ENCODE assay signal across 11 mouse cellular contexts in genomic region chr11:5562625-5563268, GRCm38 (mm10). TPM values are rescaled to one million over a fixed set of nuclear protein-coding genes. Genes with fewer than 3 reads are reported as not detected.
A peak's percentile ranks its signal among the peaks of the same experiment; 100 is the strongest.
DNase-seq lines count a peak whose midpoint lies in the region; ATAC-seq and TF ChIP-seq lines count a peak whose summit lies in the region.
"Had no signal": no experiment of that assay in that cellular context is flagged by ENCODE, and none has a peak within 500 bp of the region (broad histone marks: within the 10 kb centered on the region; RNA-seq: fewer than 3 reads in every experiment).

No protein-coding gene starts in this region.

- no peaks in the 10 kb centered on the region for H3K9me3 ChIP-seq in hindbrain, embryonic 11.5 days (ENCODE audit: control insufficient read depth, low read length)
- no peaks in the 10 kb centered on the region for H3K9me3 ChIP-seq in neural tube, embryonic 13.5 days
- H3K9me3 ChIP-seq in limb, embryonic 10.5 days (replicated peaks), result no peaks in the 10 kb centered on the region
- H3K9me3 ChIP-seq: embryonic facial prominence, embryonic 15.5 days; hindbrain, embryonic 15.5 days had no signal

- H3K4me2 ChIP-seq in hindbrain, embryonic 11.5 days (replicated peaks; ENCODE audit: low read depth, low read length), result no peak overlapping the region
- no peak overlapping the region for H3K4me2 ChIP-seq in neural tube, embryonic 13.5 days
- H3K4me2 ChIP-seq: embryonic facial prominence, embryonic 15.5 days; hindbrain, embryonic 15.5 days had no signal

- TF ChIP-seq CTCF in layer of hippocampus, adult 2 months (conservative IDR thresholded peaks at IDR 0.05), result peak; percentile 47

- H3K4me3 ChIP-seq in layer of hippocampus, adult 2 months, result no peak overlapping the region
- H3K4me3 ChIP-seq in hindbrain, embryonic 11.5 days (ENCODE audit: low read depth, low read length), result no peak overlapping the region
- no peak overlapping the region for H3K4me3 ChIP-seq in neural tube, embryonic 13.5 days
- no peak overlapping the region for H3K4me3 ChIP-seq in limb, embryonic 10.5 days
- H3K4me3 ChIP-seq: embryonic facial prominence, embryonic 15.5 days; hindbrain, embryonic 15.5 days had no signal

- H3K27ac ChIP-seq in layer of hippocampus, adult 2 months, result no peak overlapping the region
- no peak overlapping the region for H3K27ac ChIP-seq in hindbrain, embryonic 11.5 days (ENCODE audit: low read depth, low read length)
- no peak overlapping the region for H3K27ac ChIP-seq in neural tube, embryonic 13.5 days (replicated peaks)
- H3K27ac ChIP-seq in limb, embryonic 10.5 days, result no peak overlapping the region
- H3K27ac ChIP-seq: embryonic facial prominence, embryonic 15.5 days; hindbrain, embryonic 15.5 days had no signal

- DNase-seq in layer of hippocampus, adult 2 months (ENCODE audit: low spot score in 2 of 2), result no peak
- no peak for DNase-seq in layer of hippocampus, postnatal 36 days
- DNase-seq in brain, adult 2 months (ENCODE audit: low read depth, low spot score), result peak; percentile 7
- DNase-seq in hindbrain, embryonic 11.5 days (ENCODE audit: low spot score), result peak; percentile 39
- DNase-seq in frontal cortex, postnatal 14 days (ENCODE audit: low spot score in 2 of 2), result no peak
- no peak for DNase-seq in limb, embryonic 10.5 days (ENCODE audit: low spot score)
- DNase-seq in kidney, adult 18-20 months, result no peak

- no peaks in the 10 kb centered on the region for H3K36me3 ChIP-seq in hindbrain, embryonic 11.5 days (ENCODE audit: control insufficient read depth, insufficient read depth, low read length)
- H3K36me3 ChIP-seq in neural tube, embryonic 13.5 days, result no peaks in the 10 kb centered on the region
- no peaks in the 10 kb centered on the region for H3K36me3 ChIP-seq in limb, embryonic 10.5 days
- H3K36me3 ChIP-seq: embryonic facial prominence, embryonic 15.5 days; hindbrain, embryonic 15.5 days had no signal

- H3K27me3 ChIP-seq in hindbrain, embryonic 11.5 days (ENCODE audit: control insufficient read depth, insufficient read depth, low read length), result no peaks in the 10 kb centered on the region
- no peaks in the 10 kb centered on the region for H3K27me3 ChIP-seq in neural tube, embryonic 13.5 days
- H3K27me3 ChIP-seq in limb, embryonic 10.5 days (ENCODE audit: low read depth, poor library complexity, severe bottlenecking), result no peaks in the 10 kb centered on the region
- H3K27me3 ChIP-seq: embryonic facial prominence, embryonic 15.5 days; hindbrain, embryonic 15.5 days had no signal

- no peak overlapping the region for H3K9ac ChIP-seq in hindbrain, embryonic 11.5 days (ENCODE audit: low read depth, low read length)
- 0 out of 2 replicates have a peak overlapping the region, but pooled peaks have one; percentile 5 for H3K9ac ChIP-seq in neural tube, embryonic 13.5 days
- H3K9ac ChIP-seq: embryonic facial prominence, embryonic 15.5 days; hindbrain, embryonic 15.5 days had no signal

- peak; percentile 33; the same call in 1 of the 2 replicates for ATAC-seq in hindbrain, embryonic 11.5 days (ENCODE audit: low FRiP score)
- ATAC-seq in neural tube, embryonic 13.5 days (ENCODE audit: low read depth), result 0 out of 2 replicates have a peak, but pooled peaks have one; percentile 47

- H3K4me1 ChIP-seq in hindbrain, embryonic 11.5 days (replicated peaks; ENCODE audit: control insufficient read depth, insufficient read depth, low read length), result no peaks in the 10 kb centered on the region
- peaks cover 4% of the 10 kb centered on the region; the same call in 1 of the 2 replicates for H3K4me1 ChIP-seq in neural tube, embryonic 13.5 days (replicated peaks)
- peaks cover 9% of the 10 kb centered on the region for H3K4me1 ChIP-seq in limb, embryonic 10.5 days
- H3K4me1 ChIP-seq: embryonic facial prominence, embryonic 15.5 days had no signal

- WGBS in hindbrain, embryonic 11.5 days, result 27% methylated on average over 9 of the region's 9 CpGs
- WGBS in neural tube, embryonic 13.5 days, result 33% methylated on average over 9 of the region's 9 CpGs
- 35% methylated on average over 9 of the region's 9 CpGs for WGBS in limb, embryonic 10.5 days

RNA-seq across cellular contexts. Expression of gene Ankrd36, which starts 6.7 kb away (rescaled TPM):
- total RNA-seq in layer of hippocampus, adult 2 months (2021), result not detected
- total RNA-seq in layer of hippocampus, postnatal 36 days (2021), result not detected
- polyA plus RNA-seq in hindbrain, embryonic 11.5 days (2014; fragmentation: Nextera tagmentation; extraction: Ambion mirVana), result not detected in 2 replicates
- polyA plus RNA-seq in neural tube, embryonic 13.5 days (2015; fragmentation: Nextera tagmentation; extraction: Ambion mirVana), result not detected in 2 replicates
- not detected in 2 replicates for polyA plus RNA-seq in limb, embryonic 10.5 days (2016; fragmentation: Nextera tagmentation; extraction: Ambion mirVana)
- total RNA-seq: left cerebral cortex, postnatal 10 days had no signal
- polyA plus RNA-seq: embryonic facial prominence, embryonic 15.5 days; hindbrain, embryonic 15.5 days had no signal

RNA-seq across cellular contexts. Expression of gene Ccdc117, which starts 20.8 kb away (rescaled TPM):
- total RNA-seq in layer of hippocampus, adult 2 months (2021), result 10 to 100 TPM; 11.8 to 13.9 TPM
- total RNA-seq in layer of hippocampus, postnatal 36 days (2021), result 10 to 100 TPM; 18.0 to 19.1 TPM
- 21.3 and 26.6 TPM in 2 replicates for polyA plus RNA-seq in hindbrain, embryonic 11.5 days (2014; fragmentation: Nextera tagmentation; extraction: Ambion mirVana)
- polyA plus RNA-seq in neural tube, embryonic 13.5 days (2015; fragmentation: Nextera tagmentation; extraction: Ambion mirVana), result 12.2 and 14.3 TPM in 2 replicates
- polyA plus RNA-seq in limb, embryonic 10.5 days (2016; fragmentation: Nextera tagmentation; extraction: Ambion mirVana), result 31.8 and 38.7 TPM in 2 replicates

RNA-seq across cellular contexts. Expression of gene Xbp1, which starts 42.3 kb away (rescaled TPM):
- 10 to 100 TPM; 87.6 to 94.5 TPM for total RNA-seq in layer of hippocampus, adult 2 months (2021)
- total RNA-seq in layer of hippocampus, postnatal 36 days (2021), result 100 to 1,000 TPM; 109 to 139 TPM
- polyA plus RNA-seq in hindbrain, embryonic 11.5 days (2014; fragmentation: Nextera tagmentation; extraction: Ambion mirVana), result 144 and 158 TPM in 2 replicates
- 136 and 166 TPM in 2 replicates for polyA plus RNA-seq in neural tube, embryonic 13.5 days (2015; fragmentation: Nextera tagmentation; extraction: Ambion mirVana)
- polyA plus RNA-seq in limb, embryonic 10.5 days (2016; fragmentation: Nextera tagmentation; extraction: Ambion mirVana), result 128 and 137 TPM in 2 replicates

Comparison
In these comparisons a context has a peak if more than half of its experiments do, and no peak if none do; other contexts are left out.
1. DNase-seq: peak in brain, adult 2 months (single experiment) and hindbrain, embryonic 11.5 days (single experiment); none in layer of hippocampus, adult 2 months (0 of 2), layer of hippocampus, postnatal 36 days (0 of 2), frontal cortex, postnatal 14 days (0 of 2), limb, embryonic 10.5 days (single experiment) and kidney, adult 18-20 months (single experiment).